Comparison of ENCODE assay signal across 8 mouse cellular contexts in genomic region chr1:34237211-34237610, GRCm38 (mm10).
DNase-seq lines count a peak whose midpoint lies in the region; ATAC-seq and TF ChIP-seq lines count a peak whose summit lies in the region.

No protein-coding gene starts in this region.

- H3K36me3 ChIP-seq in embryonic facial prominence, embryonic 15.5 days = no peaks in the 10 kb centered on the region
- H3K36me3 ChIP-seq in intestine, embryonic 16.5 days (ENCODE audit: control insufficient read depth, insufficient read depth, low read length) = no peaks in the 10 kb centered on the region
- peaks cover 26% of the 10 kb centered on the region for H3K36me3 ChIP-seq in myocyte (ENCODE audit: control insufficient read depth, insufficient read depth)

- H3K4me2 ChIP-seq in embryonic facial prominence, embryonic 15.5 days (replicated peaks) = peak overlapping the region; percentile 91
- peak overlapping the region; percentile 89 for H3K4me2 ChIP-seq in intestine, embryonic 16.5 days (ENCODE audit: low read depth, low read length)
- peak overlapping the region; percentile 73 for H3K4me2 ChIP-seq in myocyte (ENCODE audit: low read depth)

- peaks cover 68% of the 10 kb centered on the region for H3K79me2 ChIP-seq in myocyte (ENCODE audit: control insufficient read depth, insufficient read depth)

- DNase-seq in left cerebral cortex, adult 2 months (ENCODE audit: extremely low spot score in 1 of 2, low spot score in 2 of 2) = no peak
- no peak for DNase-seq in left cerebral cortex, adult 8-10 months (ENCODE audit: low spot score in 2 of 2)
- no peak for DNase-seq in thymus, postnatal 25 days
- no peak for DNase-seq in kidney, postnatal 25 days
- DNase-seq in left cerebral cortex, postnatal 10 days (ENCODE audit: extremely low spot score in 1 of 2, low spot score in 2 of 2) = no peak

- no peak for TF ChIP-seq CTCF in left cerebral cortex, adult 2 months (IDR thresholded peaks at IDR 0.05)

- intact Hi-C loops in left cerebral cortex, adult 2 months (cut with DNase I) = no loop called here
- intact Hi-C loops in left cerebral cortex, postnatal 10 days (cut with DNase I) = no loop called here

- no peak overlapping the region for H3ac ChIP-seq in myocyte (ENCODE audit: control insufficient read depth, insufficient read length)

- H3K9me3 ChIP-seq in embryonic facial prominence, embryonic 15.5 days (replicated peaks) = no peaks in the 10 kb centered on the region
- H3K9me3 ChIP-seq in intestine, embryonic 16.5 days (ENCODE audit: control insufficient read depth, low read length) = no peaks in the 10 kb centered on the region

- no peaks in the 10 kb centered on the region for H3K27me3 ChIP-seq in embryonic facial prominence, embryonic 15.5 days
- H3K27me3 ChIP-seq in intestine, embryonic 16.5 days (replicated peaks; ENCODE audit: control insufficient read depth, insufficient read depth, low read length) = no peaks in the 10 kb centered on the region
- H3K27me3 ChIP-seq in myocyte (ENCODE audit: control insufficient read depth, insufficient read depth, insufficient read length) = no peaks in the 10 kb centered on the region

- 34% methylated on average over 14 of the region's 14 CpGs for WGBS in embryonic facial prominence, embryonic 15.5 days
- WGBS in intestine, embryonic 16.5 days = 33% methylated on average over 14 of the region's 14 CpGs

- no peak overlapping the region for H3K9ac ChIP-seq in embryonic facial prominence, embryonic 15.5 days
- peak overlapping the region; percentile 50 for H3K9ac ChIP-seq in intestine, embryonic 16.5 days (ENCODE audit: low read depth, low read length)

- peak overlapping the region; percentile 47 for H3K4me3 ChIP-seq in left cerebral cortex, adult 2 months
- H3K4me3 ChIP-seq in embryonic facial prominence, embryonic 15.5 days (replicated peaks) = peak overlapping the region; percentile 55
- peak overlapping the region; percentile 62 for H3K4me3 ChIP-seq in intestine, embryonic 16.5 days (ENCODE audit: low read length)
- H3K4me3 ChIP-seq in myocyte = no peak overlapping the region

- TF ChIP-seq POLR2A in myocyte (IDR thresholded peaks at IDR 0.05; ENCODE audit: insufficient read length, low read depth) = no peak

- no peak for ATAC-seq in embryonic facial prominence, embryonic 15.5 days (ENCODE audit: insufficient number of reproducible peaks, low FRiP score, low TSS enrichment, low read depth)
- ATAC-seq in intestine, embryonic 16.5 days = no peak

- H3K27ac ChIP-seq in left cerebral cortex, adult 2 months = no peak overlapping the region
- no peak overlapping the region for H3K27ac ChIP-seq in embryonic facial prominence, embryonic 15.5 days (replicated peaks)
- H3K27ac ChIP-seq in intestine, embryonic 16.5 days (ENCODE audit: low read length) = no peak overlapping the region

- H3K4me1 ChIP-seq in embryonic facial prominence, embryonic 15.5 days = peaks cover 17% of the 10 kb centered on the region
- peaks cover 6% of the 10 kb centered on the region; the same call in 1 of the 2 replicates for H3K4me1 ChIP-seq in intestine, embryonic 16.5 days (ENCODE audit: control insufficient read depth, insufficient read depth, low read length)

TF ChIP-seq in myocyte, 11 proteins besides CTCF, POLR2A, EP300 and RAD21:
- TF ChIP-seq MAX (IDR thresholded peaks at IDR 0.05; ENCODE audit: low read depth) (no peak), POLR2AphosphoS2 (IDR thresholded peaks at IDR 0.05; ENCODE audit: insufficient read length, low read depth) (no peak), SRF (IDR thresholded peaks at IDR 0.05; ENCODE audit: control insufficient read depth, insufficient read length, low read depth) (no peak), MYOD1 (IDR thresholded peaks at IDR 0.05; ENCODE audit: control insufficient read depth in 1 of 3, insufficient read length in 2 of 3, low read depth in 2 of 3) (no peak), TCF12 (IDR thresholded peaks at IDR 0.05; ENCODE audit: insufficient read depth, poor library complexity, severe bottlenecking) (no peak), USF1 (IDR thresholded peaks at IDR 0.05; ENCODE audit: low read depth) (no peak)
